Mouse (Mus musculus) bone marrow, adult 2 months (tissue): ENCODE data around the gene Arhgap4. TPM values are rescaled to one million over a fixed set of nuclear protein-coding genes. Genes with fewer than 3 reads are reported as not detected.

ENCODE experiments used
- H3K27ac ChIP-seq: fragments of 200-500 bp; 2 replicates; pipeline ENCODE4 v1.5.1; 2012; ENCODE audit warnings: low read depth, mild to moderate bottlenecking, control low read depth, inconsistent platforms, low read length; ENCODE audit not compliant: control insufficient read depth, poor library complexity, insufficient read depth
- H3K4me1 ChIP-seq: fragments of 200-500 bp; 2 replicates; pipeline ENCODE4 v1.6.1; 2011; ENCODE audit warnings: low read length; ENCODE audit not compliant: control insufficient read depth, insufficient read depth
- H3K4me3 ChIP-seq: fragments of 200-500 bp; replicated peaks from 2 replicates; pipeline ENCODE3; 2011; ENCODE audit warnings: mild to moderate bottlenecking, low read depth, low read length, control low read depth; ENCODE audit not compliant: control insufficient read depth
- CTCF ChIP-seq: fragments of 200-500 bp; IDR thresholded peaks from 2 replicates; pipeline ENCODE4 v1.5.1; 2011; ENCODE audit warnings: low read length, control low read depth; ENCODE audit not compliant: control insufficient read depth, insufficient read depth
- POLR2A ChIP-seq: fragments of 200-500 bp; IDR thresholded peaks from 2 replicates; pipeline ENCODE4 v1.6.1; 2011; ENCODE audit warnings: low read depth, mild to moderate bottlenecking, control low read depth, low read length, borderline replicate concordance; ENCODE audit not compliant: control insufficient read depth
- WGBS: fragments of 180-500 bp; shearing (Covaris S2); methylation state at CpG from one replicate; pipeline ENCODE4 v1.1.7; 2018; 5-methylcytosine and 5-hydroxymethylcytosine counted together
- polyA plus RNA-seq: library from polyadenylated mRNA; stranded (reverse); fragments of >200 nt; gene quantifications from 2 replicates; pipeline ENCODE4 v1.2.4, GENCODE M21; 2011; ENCODE audit warnings: low replicate concordance; ENCODE audit not compliant: missing spikeins, insufficient read depth, insufficient read length

Arhgap4 gene
- polyA plus RNA-seq, 1 experiment = 163 TPM

DNA sequence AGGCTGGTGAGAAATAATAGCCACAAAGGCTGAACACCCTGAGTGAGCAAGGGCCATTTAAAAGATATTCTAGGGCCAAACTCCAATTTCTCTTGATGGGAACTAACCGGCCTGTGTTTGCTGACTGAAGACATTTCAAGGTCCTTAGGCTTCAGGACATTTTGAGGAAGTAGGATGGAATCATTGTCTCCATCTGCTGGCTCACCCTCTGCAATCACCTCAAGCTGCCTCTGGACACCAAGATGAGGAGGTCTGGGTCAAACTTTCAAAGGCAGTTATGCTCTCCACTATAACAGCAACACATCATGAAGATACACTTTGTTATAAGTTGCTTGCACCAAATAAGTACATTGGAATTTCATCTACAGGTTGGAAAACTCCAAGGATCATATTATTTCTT is 11.6 kb downstream of the Arhgap4 start:
- H3K27ac ChIP-seq = peak overlapping the region; percentile 39; the same call in 1 of the 2 replicates

DNA sequence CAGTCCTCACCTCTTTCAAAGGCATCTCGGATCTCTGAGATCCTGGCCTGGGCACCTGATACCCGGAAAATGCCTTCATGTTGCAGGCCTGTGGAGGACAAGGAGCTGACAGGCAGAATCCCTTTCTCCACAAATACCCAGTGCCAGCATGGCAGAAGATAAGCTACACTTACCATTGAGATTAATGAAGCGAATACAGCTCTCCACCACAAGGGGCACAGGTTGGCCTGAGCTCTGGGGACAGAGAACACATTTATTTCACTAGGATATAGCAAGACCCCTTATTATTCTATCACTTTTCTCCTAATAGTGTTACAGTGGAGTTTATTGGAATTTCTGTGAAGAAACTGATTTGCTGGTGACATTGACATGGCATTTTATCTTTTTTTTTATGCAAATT is 23.7 kb downstream of the Arhgap4 start:
- TF ChIP-seq POLR2A (no peak), CTCF (peak; percentile 19; the same call in 1 of the 2 replicates)

More for the DNA sequence above, 11.6 kb downstream of the Arhgap4 start:
- TF ChIP-seq POLR2A = no peak
- TF ChIP-seq CTCF = 0 out of 2 replicates have a peak, but pooled peaks have one; percentile 11
- Histone ChIP-seq H3K4me3 (peak overlapping the region; percentile 65), H3K4me1 (no peaks in the 10 kb centered on the region; the same call in 1 of the 2 replicates)
- WGBS = 35% methylated on average over 1 of the region's 1 CpGs

DNA sequence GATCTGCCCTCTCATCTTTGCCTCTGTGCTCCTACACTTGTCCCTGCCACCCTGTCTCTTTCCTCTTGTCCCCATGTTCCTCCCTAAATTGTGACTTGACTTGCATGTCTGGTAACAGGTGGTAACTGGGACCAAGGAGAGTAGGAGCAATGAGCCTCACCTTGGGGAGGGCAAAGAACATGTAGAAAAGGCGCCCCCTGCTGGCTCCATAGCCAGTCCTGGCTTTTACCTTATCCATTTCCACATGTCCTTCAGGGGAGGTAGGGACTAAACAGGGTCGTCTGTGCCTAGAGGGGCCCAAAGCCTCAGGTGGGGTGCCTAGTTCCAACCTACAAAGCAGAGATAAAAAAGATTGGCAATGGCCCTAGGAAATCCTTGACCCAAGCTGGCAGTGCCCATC is 26.0 kb downstream of the Arhgap4 start, which contains the start of gene L1cam:
L1cam (minus strand) TSS at position 387 of the 400 bp plus-strand sequence.
- Histone ChIP-seq H3K4me3 (no peak within 1 kb of the TSS), H3K4me1 (no peaks in the 10 kb centered on the region), H3K27ac (no peak within 1 kb of the TSS)
- TF ChIP-seq CTCF (peak; percentile 36; the same call in 1 of the 2 replicates), POLR2A (no peak)
- 22% methylated on average over 2 of the region's 2 CpGs for WGBS

More for the DNA sequence above, 23.7 kb downstream of the Arhgap4 start:
- H3K27ac ChIP-seq = no peak overlapping the region
- no peaks in the 10 kb centered on the region for H3K4me1 ChIP-seq
- no peak overlapping the region for H3K4me3 ChIP-seq
- 71% methylated on average over 3 of the region's 3 CpGs for WGBS

DNA sequence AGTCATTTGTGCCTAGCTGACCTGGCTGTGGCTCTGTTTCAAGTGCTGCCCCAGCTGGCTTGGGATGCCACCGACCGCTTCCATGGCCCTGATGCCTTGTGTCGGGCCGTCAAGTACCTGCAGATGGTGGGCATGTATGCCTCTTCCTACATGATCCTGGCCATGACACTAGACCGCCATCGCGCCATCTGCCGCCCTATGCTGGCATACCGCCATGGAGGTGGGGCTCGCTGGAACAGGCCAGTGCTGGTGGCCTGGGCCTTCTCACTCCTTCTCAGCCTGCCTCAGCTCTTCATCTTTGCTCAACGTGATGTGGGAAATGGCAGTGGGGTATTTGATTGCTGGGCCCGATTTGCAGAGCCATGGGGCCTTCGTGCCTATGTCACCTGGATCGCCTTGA is 28.8 kb downstream of the Arhgap4 start:
- 84% methylated on average over 14 of the region's 14 CpGs for WGBS
- H3K27ac ChIP-seq = no peak overlapping the region
- no peak for TF ChIP-seq CTCF
- no peak for TF ChIP-seq POLR2A
- H3K4me3 ChIP-seq = no peak overlapping the region
- H3K4me1 ChIP-seq = no peaks in the 10 kb centered on the region

DNA sequence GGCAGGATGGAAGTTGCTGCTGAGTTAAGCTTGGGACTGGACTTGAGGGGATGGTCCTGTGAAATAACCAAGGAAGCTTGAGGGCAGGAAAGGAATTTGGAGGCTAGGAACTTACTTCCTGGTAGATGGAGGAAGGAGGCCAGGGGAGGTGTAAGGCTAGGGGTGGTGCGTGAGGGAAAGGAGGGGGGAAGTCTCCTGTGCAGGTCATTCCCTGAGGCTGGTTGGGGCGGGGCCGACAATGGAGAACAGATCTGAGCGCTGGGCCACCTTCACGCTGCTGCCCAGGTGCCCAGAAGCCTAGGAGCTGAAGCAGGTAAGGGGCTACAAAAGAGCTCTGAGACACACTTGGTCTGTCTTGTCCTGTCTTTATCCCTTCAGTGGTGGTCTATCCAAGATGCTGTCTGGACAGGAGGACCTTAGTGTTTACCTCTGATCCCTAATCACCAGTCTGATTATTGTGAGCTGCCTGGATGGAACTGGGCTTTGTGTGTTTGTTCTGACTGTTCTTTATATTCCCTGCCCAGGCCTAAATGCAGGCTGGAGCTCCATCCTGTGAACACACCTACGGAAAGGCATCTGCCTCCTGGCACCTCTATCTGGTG is 30.0 kb downstream of the Arhgap4 start, which contains the start of gene Avpr2:
Avpr2 (plus strand) TSS at position 552 of the 602 bp plus-strand sequence.
- H3K4me1 ChIP-seq = no peaks in the 10 kb centered on the region
- no peak within 1 kb of the TSS for H3K4me3 ChIP-seq
- TF ChIP-seq POLR2A (no peak), CTCF (no peak)
- no peak within 1 kb of the TSS for H3K27ac ChIP-seq
- 59% methylated on average over 6 of the region's 6 CpGs for WGBS

DNA sequence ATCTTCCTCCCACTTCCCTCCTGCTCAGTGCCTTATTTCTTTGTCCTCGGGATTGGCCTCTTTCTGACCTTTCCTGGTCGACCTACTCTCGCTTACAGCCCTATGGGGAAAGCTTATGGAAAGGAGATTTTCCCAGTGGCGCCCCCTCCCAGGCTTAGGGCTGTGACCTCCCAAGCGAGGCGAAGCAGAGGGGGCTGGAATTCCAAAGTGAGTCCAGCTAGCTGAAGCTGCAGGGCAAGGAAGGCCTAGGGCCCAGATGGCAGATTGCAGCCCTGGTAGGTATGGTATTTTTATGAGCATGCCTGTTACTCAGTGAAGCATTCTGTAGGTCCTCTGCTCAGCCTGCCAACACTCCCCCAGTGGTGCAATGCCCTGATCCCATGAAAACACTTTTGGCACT is 40.2 kb downstream of the Arhgap4 start:
- TF ChIP-seq POLR2A (no peak), CTCF (no peak)
- Histone ChIP-seq H3K4me1 (no peaks in the 10 kb centered on the region; the same call in 1 of the 2 replicates), H3K4me3 (no peak overlapping the region), H3K27ac (no peak overlapping the region)
- WGBS = 52% methylated on average over 6 of the region's 6 CpGs

DNA sequence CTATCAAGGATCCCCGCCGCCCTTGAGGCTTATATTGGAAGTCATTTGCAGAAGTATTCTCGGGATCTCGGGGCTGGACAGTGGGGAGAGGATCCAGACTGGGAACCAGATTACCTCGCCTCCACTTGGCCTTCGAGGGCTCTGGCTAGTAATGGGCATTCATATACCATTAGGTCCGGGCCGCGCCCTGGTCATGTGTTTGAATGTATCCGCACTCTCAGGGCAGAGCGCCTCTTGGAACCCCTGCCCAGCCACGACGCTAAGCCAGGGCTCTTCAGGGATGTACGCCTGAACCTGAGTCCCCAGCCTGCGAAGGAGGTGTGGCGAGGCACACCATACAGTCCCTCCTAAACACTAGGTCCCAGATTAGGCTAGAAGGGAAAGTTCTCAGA is 40.6 kb downstream of the Arhgap4 start:
- Histone ChIP-seq H3K4me3 (no peak overlapping the region), H3K4me1 (no peaks in the 10 kb centered on the region; the same call in 1 of the 2 replicates), H3K27ac (no peak overlapping the region)
- WGBS = 25% methylated on average over 16 of the region's 16 CpGs
- TF ChIP-seq POLR2A (no peak), CTCF (no peak)

DNA sequence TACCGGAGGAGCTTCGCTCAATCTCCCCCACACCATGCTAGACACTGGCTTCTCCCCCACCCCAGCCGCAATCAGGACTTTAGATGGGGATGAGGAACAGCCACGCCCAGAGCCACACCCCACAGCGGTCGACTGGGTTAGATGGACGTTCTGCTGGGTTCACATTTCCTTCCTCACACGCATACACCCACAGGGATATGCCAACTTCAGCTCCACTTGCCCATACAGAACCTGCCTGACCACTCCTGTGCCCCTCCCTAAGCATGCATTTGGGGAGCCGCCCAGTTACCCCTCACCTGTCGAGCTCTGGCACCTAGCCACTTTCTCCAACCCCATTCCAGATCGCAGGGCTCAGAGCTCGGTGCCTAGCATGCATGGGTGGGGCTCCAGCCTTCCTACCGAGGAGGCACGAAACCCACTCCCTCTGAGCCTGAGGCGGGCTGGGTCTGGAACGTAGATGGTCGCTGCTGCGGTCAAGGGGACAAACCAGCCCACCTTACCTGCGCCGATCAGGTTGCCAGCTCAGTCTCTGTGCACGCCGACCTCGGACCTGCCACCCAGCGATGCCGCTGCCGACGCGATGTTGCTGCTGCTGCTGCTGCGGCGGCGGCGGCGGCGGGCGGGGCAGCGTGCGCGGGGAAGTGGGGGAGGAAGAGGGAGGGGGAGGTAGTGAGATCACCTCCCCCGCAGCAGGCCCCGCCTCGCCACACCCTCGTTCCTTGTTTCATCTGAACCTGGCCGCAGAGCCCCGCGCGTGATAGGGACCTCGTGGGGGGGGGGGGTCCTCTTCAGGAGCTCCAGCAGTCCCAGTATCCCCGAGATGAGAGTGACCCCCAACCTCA is 41.3 kb downstream of the Arhgap4 start:
- peak overlapping the region; percentile 87 for H3K4me3 ChIP-seq
- 9% methylated on average over 32 of the region's 48 CpGs for WGBS
- H3K27ac ChIP-seq = no peak overlapping the region
- no peaks in the 10 kb centered on the region; the same call in 1 of the 2 replicates for H3K4me1 ChIP-seq
- TF ChIP-seq CTCF = no peak
- peak; percentile 15; the same call in 1 of the 2 replicates for TF ChIP-seq POLR2A
